Mouse (Mus musculus) liver, embryonic 14.5 days (tissue): ENCODE measurements around the gene Tbc1d9. TPM values are rescaled to one million over a fixed set of nuclear protein-coding genes. Genes with fewer than 3 reads are reported as not detected.
A peak's percentile ranks its signal among the peaks of the same experiment; 100 is the strongest.

Experiments
- ATAC-seq: fragments of 200-750 bp; cut with Nextera tagmentation; 2 replicates; pipeline ENCODE4 v1.8.0; 2017; ENCODE audit warnings: moderate number of reproducible peaks, mild to moderate bottlenecking, moderate library complexity; ENCODE audit not compliant: insufficient read depth
- DNase-seq, 3 experiments: peaks; one replicate each; pipeline ENCODE4 v3.0.0-alpha.2; 2012 to 2013; ENCODE audit warnings: low read depth in 3 of 3, low spot score in 3 of 3
- H3K27ac ChIP-seq: fragments of 300-500 bp; sonication (generic); 2 replicates; pipeline ENCODE4 v1.5.1; 2014; ENCODE audit warnings: moderate library complexity, mild to moderate bottlenecking, control low read depth, inconsistent platforms
- H3K27me3 ChIP-seq: fragments of 300-500 bp; sonication (generic); 2 replicates; pipeline ENCODE4 v1.6.1; 2014; ENCODE audit warnings: mild to moderate bottlenecking, low read length, moderate library complexity; ENCODE audit not compliant: control insufficient read depth, insufficient read depth
- H3K36me3 ChIP-seq: fragments of 300-500 bp; sonication (generic); replicated peaks from 2 replicates; pipeline ENCODE4 v1.6.1; 2014; ENCODE audit warnings: low read depth; ENCODE audit not compliant: control insufficient read depth, insufficient read depth
- H3K4me1 ChIP-seq, 2 experiments: fragments of 200-500 bp in 1 of 2; fragments of 300-500 bp in 1 of 2; sonication (generic) in 1 of 2; replicated peaks; 2 replicates each; pipeline ENCODE4 v1.6.1; 2012 to 2014; ENCODE audit warnings: antibody characterized with exemption in 1 of 2, inconsistent platforms in 1 of 2, low read length in 1 of 2; ENCODE audit not compliant: control insufficient read depth in 2 of 2, insufficient read depth in 2 of 2
- H3K4me2 ChIP-seq: fragments of 300-500 bp; sonication (generic); 2 replicates; pipeline ENCODE4 v1.6.1; 2014; ENCODE audit warnings: low read depth, mild to moderate bottlenecking, control low read depth, moderate library complexity
- H3K4me3 ChIP-seq, 2 experiments: fragments of 200-500 bp in 1 of 2; fragments of 300-500 bp in 1 of 2; sonication (generic) in 1 of 2; 2 replicates each; pipeline ENCODE4 v1.5.1; 2012 to 2014; ENCODE audit warnings: low read depth in 2 of 2, low read length in 2 of 2, mild to moderate bottlenecking in 2 of 2, control low read depth in 1 of 2, inconsistent platforms in 1 of 2, moderate library complexity in 1 of 2; ENCODE audit not compliant: insufficient read depth in 1 of 2
- H3K9ac ChIP-seq: fragments of 300-500 bp; sonication (generic); replicated peaks from 2 replicates; pipeline ENCODE4 v1.6.1; 2014; ENCODE audit warnings: mild to moderate bottlenecking, control low read depth, moderate library complexity
- H3K9me3 ChIP-seq: fragments of 300-500 bp; sonication (generic); 2 replicates; pipeline ENCODE4 v1.6.1; 2016; ENCODE audit warnings: low read length, mixed read lengths; ENCODE audit not compliant: control insufficient read depth
- CTCF ChIP-seq: IDR thresholded peaks from 2 replicates; pipeline ENCODE4 v1.5.1; 2016; ENCODE audit warnings: antibody characterized with exemption, low read depth, control low read depth
- EP300 ChIP-seq: IDR thresholded peaks from 2 replicates; pipeline ENCODE4 v1.6.1; 2016; ENCODE audit warnings: antibody characterized with exemption, low read depth
- WGBS: fragments of 180-500 bp; shearing (Covaris S2); extraction: QIAGEN DNeasy Blood & Tissue Kit; methylation state at CpG from one replicate; pipeline ENCODE4 v1.1.7; 2014; ENCODE audit not compliant: insufficient replicate concordance; 5-methylcytosine and 5-hydroxymethylcytosine counted together
- polyA plus RNA-seq, 2 experiments: library from polyadenylated mRNA; depleted of rRNA in 1 of 2; stranded (reverse) in 1 of 2; unstranded in 1 of 2; fragments of >200 nt; fragmentation: Nextera tagmentation in 1 of 2; extraction: Ambion mirVana in 1 of 2; gene quantifications; 2 replicates each; pipeline versions ENCODE4 v1.2.1 to v1.2.3; 2012 to 2014

The Tbc1d9 gene
- polyA plus RNA-seq, 2 experiments, result 0.43 to 1.1 TPM

- no peak overlapping the region; the same call in 1 of the 2 replicates for H3K9ac ChIP-seq
- no peaks in the 10 kb centered on the region for H3K36me3 ChIP-seq
- DNase-seq (no peak), ATAC-seq (no peak)
- peak overlapping the region; percentile 53 for H3K4me2 ChIP-seq
- peak overlapping the region; percentile 91 for H3K27ac ChIP-seq
- no peak overlapping the region for H3K4me3 ChIP-seq
- peaks cover 35 to 44% of the 10 kb centered on the region in 2 experiments for H3K4me1 ChIP-seq
- H3K27me3 ChIP-seq, result no peaks in the 10 kb centered on the region
- WGBS, result 81% methylated on average over 6 of the region's 6 CpGs
- TF ChIP-seq CTCF (no peak), EP300 (no peak)
- H3K9me3 ChIP-seq, result no peaks in the 10 kb centered on the region
Observed at GRCm38 (mm10) chr8:83216520-83216919, 51.4 kb downstream of the Tbc1d9 start.

- Histone ChIP-seq H3K4me2 (no peak overlapping the region; the same call in 1 of the 2 replicates), H3K36me3 (no peaks in the 10 kb centered on the region), H3K27me3 (no peaks in the 10 kb centered on the region), H3K4me1 (peaks cover 35 to 44% of the 10 kb centered on the region in 2 experiments), H3K27ac (peak overlapping the region; percentile 21), H3K9ac (no peak overlapping the region), H3K9me3 (no peaks in the 10 kb centered on the region), H3K4me3 (no peak overlapping the region)
- ATAC-seq (no peak), DNase-seq (no peak)
- 70% methylated on average over 9 of the region's 9 CpGs for WGBS
- TF ChIP-seq EP300, result no peak
- TF ChIP-seq CTCF, result no peak
Observed at GRCm38 (mm10) chr8:83217196-83217595, 52.0 kb downstream of the Tbc1d9 start.

- no peaks in the 10 kb centered on the region for H3K36me3 ChIP-seq
- no peaks in the 10 kb centered on the region for H3K9me3 ChIP-seq
- no peak overlapping the region for H3K9ac ChIP-seq
- no peaks in the 10 kb centered on the region for H3K27me3 ChIP-seq
- ATAC-seq (no peak), DNase-seq (no peak)
- peaks cover 35 to 44% of the 10 kb centered on the region in 2 experiments for H3K4me1 ChIP-seq
- no peak overlapping the region for H3K4me2 ChIP-seq
- H3K4me3 ChIP-seq, result no peak overlapping the region
- no peak overlapping the region for H3K27ac ChIP-seq
- 75% methylated on average over 2 of the region's 2 CpGs for WGBS
- TF ChIP-seq CTCF (no peak), EP300 (no peak)
Observed at GRCm38 (mm10) chr8:83217891-83218290, 52.7 kb downstream of the Tbc1d9 start.

- Histone ChIP-seq H3K4me1 (peaks cover 35 to 41% of the 10 kb centered on the region in 2 experiments), H3K4me3 (no peak overlapping the region), H3K27ac (no peak overlapping the region), H3K9me3 (no peaks in the 10 kb centered on the region), H3K9ac (no peak overlapping the region), H3K4me2 (no peak overlapping the region), H3K36me3 (no peaks in the 10 kb centered on the region), H3K27me3 (no peaks in the 10 kb centered on the region)
- ATAC-seq, result no peak
- TF ChIP-seq EP300 (no peak), CTCF (no peak)
- no peak for DNase-seq
- whole genome bisulfite sequencing, result 73% methylated on average over 8 of the region's 8 CpGs
Observed at GRCm38 (mm10) chr8:83219392-83219791, 54.2 kb downstream of the Tbc1d9 start.

GRCm38 (mm10) chr8:83220746-83221145, 55.6 kb downstream of the Tbc1d9 start:
- Histone ChIP-seq H3K4me1 (peaks cover 24 to 28% of the 10 kb centered on the region in 2 experiments), H3K9me3 (no peaks in the 10 kb centered on the region), H3K4me3 (no peak overlapping the region), H3K9ac (no peak overlapping the region), H3K4me2 (no peak overlapping the region), H3K27me3 (no peaks in the 10 kb centered on the region), H3K36me3 (no peaks in the 10 kb centered on the region), H3K27ac (no peak overlapping the region)
- DNase-seq, result no peak
- WGBS, result 63% methylated on average over 3 of the region's 3 CpGs
- ATAC-seq, result no peak
- no peak for TF ChIP-seq EP300
- TF ChIP-seq CTCF, result no peak
